8 mouse cellular contexts compared by ENCODE assay signal in the genomic region with DNA sequence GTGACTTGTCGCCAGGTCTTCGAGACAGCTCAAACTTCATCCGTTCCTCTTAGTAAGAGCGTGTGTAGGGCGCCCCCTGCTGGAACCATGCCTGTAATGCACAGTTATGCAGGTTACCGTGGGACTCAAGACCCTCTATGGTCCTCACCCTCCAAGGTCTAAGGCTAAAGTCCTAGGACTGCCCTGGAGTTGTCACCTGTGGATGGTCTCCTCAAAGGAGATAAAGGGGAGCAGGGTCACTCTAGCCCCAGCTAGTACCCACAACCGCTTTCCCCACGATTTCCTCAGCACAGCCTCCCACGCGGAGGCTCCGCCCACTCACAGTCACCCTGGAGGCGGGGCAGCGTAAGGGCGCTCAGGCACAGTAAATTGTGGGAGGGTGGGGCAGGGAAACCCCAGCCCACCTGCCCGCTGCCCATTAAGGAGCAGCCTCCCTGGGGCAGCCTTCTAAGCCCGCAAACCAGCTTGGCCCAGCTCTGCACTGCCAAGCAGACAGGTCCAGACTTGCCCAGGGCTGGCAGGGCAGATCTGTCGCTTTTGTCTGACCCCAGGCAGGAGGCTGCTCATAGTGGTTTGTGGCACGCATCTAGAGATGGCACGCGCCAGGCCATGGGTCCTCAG. TPM values are rescaled to one million over a fixed set of nuclear protein-coding genes. Genes with fewer than 3 reads are reported as not detected.
DNase-seq lines count a peak whose midpoint lies in the region; ATAC-seq and TF ChIP-seq lines count a peak whose summit lies in the region.

No protein-coding gene starts in this region.

- H3K79me2 ChIP-seq in liver, adult 2 months (ENCODE audit: control insufficient read depth, insufficient read depth, low read length), result no peaks in the 10 kb centered on the region

- WGBS in heart, embryonic 10.5 days, result 32% methylated on average over 20 of the region's 20 CpGs
- 27% methylated on average over 20 of the region's 20 CpGs for WGBS in kidney, embryonic 14.5 days
- WGBS in liver, adult 2 months, result 32% methylated on average over 20 of the region's 20 CpGs
- 25% methylated on average over 20 of the region's 20 CpGs for WGBS in stomach, embryonic 15.5 days

- peak; percentile 79 for ATAC-seq in kidney, embryonic 14.5 days (ENCODE audit: low FRiP score, low TSS enrichment)
- ATAC-seq in stomach, embryonic 15.5 days (ENCODE audit: insufficient read depth, low FRiP score, low read depth), result peak; percentile 58; the same call in 1 of the 2 replicates

- H3K27me3 ChIP-seq in heart, embryonic 10.5 days (ENCODE audit: insufficient read depth, poor library complexity, severe bottlenecking), result peaks cover 88% of the 10 kb centered on the region
- H3K27me3 ChIP-seq in kidney, embryonic 14.5 days (ENCODE audit: control insufficient read depth, insufficient read depth, low read length), result peaks cover 3% of the 10 kb centered on the region
- no peaks in the 10 kb centered on the region for H3K27me3 ChIP-seq in liver, adult 2 months (ENCODE audit: control insufficient read depth, insufficient read depth, low read length)
- peaks cover 10% of the 10 kb centered on the region; the same call in 1 of the 2 replicates for H3K27me3 ChIP-seq in stomach, embryonic 15.5 days (replicated peaks)

- no peak for TF ChIP-seq POLR2A in liver, adult 2 months (IDR thresholded peaks at IDR 0.05; ENCODE audit: extremely low read depth, insufficient read depth, low read length)

- no peaks in the 10 kb centered on the region for H3K9me3 ChIP-seq in heart, embryonic 10.5 days
- no peaks in the 10 kb centered on the region for H3K9me3 ChIP-seq in kidney, embryonic 14.5 days (ENCODE audit: control insufficient read depth, low read length)
- H3K9me3 ChIP-seq in stomach, embryonic 15.5 days, result no peaks in the 10 kb centered on the region

- H3K4me3 ChIP-seq in heart, embryonic 10.5 days, result peak overlapping the region; percentile 28
- H3K4me3 ChIP-seq in kidney, embryonic 14.5 days (ENCODE audit: low read length), result no peak overlapping the region; the same call in 1 of the 2 replicates
- H3K4me3 ChIP-seq in liver, adult 2 months (ENCODE audit: insufficient read depth, low read depth, low read length), result no peak overlapping the region
- H3K4me3 ChIP-seq in stomach, embryonic 15.5 days (replicated peaks), result peak overlapping the region; percentile 4; the same call in 1 of the 2 replicates

- no peak overlapping the region for H3K9ac ChIP-seq in kidney, embryonic 14.5 days (ENCODE audit: low read depth, low read length)
- no peak overlapping the region for H3K9ac ChIP-seq in liver, adult 2 months (ENCODE audit: low read depth, low read length)
- no peak overlapping the region for H3K9ac ChIP-seq in stomach, embryonic 15.5 days

- H3K27ac ChIP-seq in heart, embryonic 10.5 days, result no peak overlapping the region
- H3K27ac ChIP-seq in kidney, embryonic 14.5 days (ENCODE audit: low read depth, low read length), result no peak overlapping the region
- no peak overlapping the region for H3K27ac ChIP-seq in liver, adult 2 months (replicated peaks; ENCODE audit: insufficient read depth, low read depth, low read length)
- H3K27ac ChIP-seq in stomach, embryonic 15.5 days, result no peak overlapping the region

- H3K4me2 ChIP-seq in kidney, embryonic 14.5 days (replicated peaks; ENCODE audit: low read depth, low read length), result peak overlapping the region; percentile 34
- H3K4me2 ChIP-seq in stomach, embryonic 15.5 days, result peak overlapping the region; percentile 44

- peak; percentile 25 for DNase-seq in 3T3-L1 (ENCODE audit: low read depth, low spot score)
- peak; percentile 34 to 62 for DNase-seq in adrenal gland, adult 18-20 months (ENCODE audit: low spot score in 2 of 2)
- peak; percentile 76 for DNase-seq in embryo, embryonic 11 days
- DNase-seq in heart, embryonic 10.5 days (ENCODE audit: low spot score), result no peak
- DNase-seq in liver, adult 2 months (ENCODE audit: extremely low read depth, low read depth, low spot score), result peak; percentile 33
- DNase-seq in natural killer cell, adult 2 months (ENCODE audit: low spot score in 2 of 2), result peak; percentile 23 to 49

- no peaks in the 10 kb centered on the region for H3K36me3 ChIP-seq in heart, embryonic 10.5 days
- no peaks in the 10 kb centered on the region for H3K36me3 ChIP-seq in kidney, embryonic 14.5 days (ENCODE audit: control insufficient read depth, insufficient read depth, low read length)
- no peaks in the 10 kb centered on the region for H3K36me3 ChIP-seq in liver, adult 2 months (ENCODE audit: control insufficient read depth, insufficient read depth, low read length)
- no peaks in the 10 kb centered on the region for H3K36me3 ChIP-seq in stomach, embryonic 15.5 days

- peaks cover 8% of the 10 kb centered on the region for H3K4me1 ChIP-seq in heart, embryonic 10.5 days
- no peaks in the 10 kb centered on the region for H3K4me1 ChIP-seq in kidney, embryonic 14.5 days (ENCODE audit: control insufficient read depth, insufficient read depth, low read length)
- H3K4me1 ChIP-seq in liver, adult 2 months (ENCODE audit: control insufficient read depth, insufficient read depth, low read length), result no peaks in the 10 kb centered on the region
- no peaks in the 10 kb centered on the region for H3K4me1 ChIP-seq in stomach, embryonic 15.5 days

- TF ChIP-seq CTCF in liver, adult 2 months (IDR thresholded peaks at IDR 0.05; ENCODE audit: low read depth, low read length), result peak; percentile 84

RNA-seq across cellular contexts. Expression of a gene that starts 34.5 kb away (rescaled TPM):
- total RNA-seq in adrenal gland, adult 18-20 months (2021), result not detected
- 0.09 TPM in 1 of 2 replicates, not detected in the other for polyA plus RNA-seq in heart, embryonic 10.5 days (2016; fragmentation: Nextera tagmentation; extraction: Ambion mirVana)
- 0.23 and 0.80 TPM in 2 replicates for polyA plus RNA-seq in kidney, embryonic 14.5 days (2014; fragmentation: Nextera tagmentation; extraction: Ambion mirVana)
- total RNA-seq in liver, adult 2 months (2014; rRNA removed), result under 0.01 TPM in 1 of 2 replicates, not detected in the other
- polyA plus RNA-seq in liver, adult 2 months (2012; rRNA removed), result not detected in 2 replicates
- polyA plus RNA-seq in stomach, embryonic 15.5 days (2015; fragmentation: Nextera tagmentation; extraction: Ambion mirVana), result 0.39 and 0.58 TPM in 2 replicates

RNA-seq across cellular contexts. Expression of a gene that starts 36.7 kb away (rescaled TPM):
- 10 to 100 TPM; 14.2 to 21.1 TPM for total RNA-seq in adrenal gland, adult 18-20 months (2021)
- polyA plus RNA-seq in heart, embryonic 10.5 days (2016; fragmentation: Nextera tagmentation; extraction: Ambion mirVana), result 27.7 and 33.2 TPM in 2 replicates
- 37.7 and 41.7 TPM in 2 replicates for polyA plus RNA-seq in kidney, embryonic 14.5 days (2014; fragmentation: Nextera tagmentation; extraction: Ambion mirVana)
- total RNA-seq in liver, adult 2 months (2014; rRNA removed), result 9.3 and 10.3 TPM in 2 replicates
- polyA plus RNA-seq in liver, adult 2 months (2012; rRNA removed), result 22.4 and 25.3 TPM in 2 replicates
- 32.7 and 37.4 TPM in 2 replicates for polyA plus RNA-seq in stomach, embryonic 15.5 days (2015; fragmentation: Nextera tagmentation; extraction: Ambion mirVana)

RNA-seq across cellular contexts. Expression of a gene that starts 55.0 kb away (rescaled TPM):
- total RNA-seq in adrenal gland, adult 18-20 months (2021), result 100 to 1,000 TPM; 155 to 172 TPM
- 125 and 140 TPM in 2 replicates for polyA plus RNA-seq in heart, embryonic 10.5 days (2016; fragmentation: Nextera tagmentation; extraction: Ambion mirVana)
- 98.2 and 124 TPM in 2 replicates for polyA plus RNA-seq in kidney, embryonic 14.5 days (2014; fragmentation: Nextera tagmentation; extraction: Ambion mirVana)
- 50.9 and 56.2 TPM in 2 replicates for total RNA-seq in liver, adult 2 months (2014; rRNA removed)
- polyA plus RNA-seq in liver, adult 2 months (2012; rRNA removed), result 78.7 and 79.8 TPM in 2 replicates
- polyA plus RNA-seq in stomach, embryonic 15.5 days (2015; fragmentation: Nextera tagmentation; extraction: Ambion mirVana), result 122 and 124 TPM in 2 replicates

Comparison
In these comparisons a context has a peak if more than half of its experiments do, and no peak if none do; other contexts are left out.
1. H3K4me3 ChIP-seq: peak in heart, embryonic 10.5 days (single experiment) and stomach, embryonic 15.5 days (single experiment); none in kidney, embryonic 14.5 days (single experiment) and liver, adult 2 months (single experiment).